Mouse (Mus musculus) midbrain, embryonic 16.5 days (tissue): ENCODE data around the gene Als2cr12. TPM values are rescaled to one million over a fixed set of nuclear protein-coding genes. Genes with fewer than 3 reads are reported as not detected.
"Not testable (repeated sequence)": the region's sequence is repeated elsewhere in the genome, so short reads cannot be mapped to it uniquely, and the experiment has no call there.

Experiments
- ATAC-seq: fragments of 200-750 bp; cut with Nextera tagmentation; 2 replicates; pipeline ENCODE4 v1.8.0; 2017; ENCODE audit warnings: moderate TSS enrichment
- H3K27ac ChIP-seq: fragments of 300-500 bp; sonication (generic); 2 replicates; pipeline ENCODE4 v1.5.1; 2014; ENCODE audit warnings: mild to moderate bottlenecking, low read length, mixed read lengths
- H3K27me3 ChIP-seq: fragments of 300-500 bp; sonication (generic); 2 replicates; pipeline ENCODE4 v1.6.1; 2014; ENCODE audit warnings: low read depth, low read length, mixed read lengths; ENCODE audit not compliant: control insufficient read depth, insufficient read depth
- H3K36me3 ChIP-seq: fragments of 300-500 bp; sonication (generic); 2 replicates; pipeline ENCODE4 v1.6.1; 2014; ENCODE audit warnings: mild to moderate bottlenecking, low read length, moderate library complexity, mixed read lengths; ENCODE audit not compliant: control insufficient read depth, insufficient read depth
- H3K4me1 ChIP-seq: fragments of 300-500 bp; sonication (generic); 2 replicates; pipeline ENCODE4 v1.6.1; 2014; ENCODE audit warnings: mild to moderate bottlenecking, low read length, mixed read lengths; ENCODE audit not compliant: control insufficient read depth, insufficient read depth
- H3K4me2 ChIP-seq: fragments of 300-500 bp; sonication (generic); 2 replicates; pipeline ENCODE4 v1.6.1; 2014; ENCODE audit warnings: mild to moderate bottlenecking, low read length, mixed read lengths
- H3K4me3 ChIP-seq: fragments of 300-500 bp; sonication (generic); 2 replicates; pipeline ENCODE4 v1.5.1; 2014; ENCODE audit warnings: low read depth, mild to moderate bottlenecking, low read length, moderate library complexity, mixed read lengths
- H3K9ac ChIP-seq: fragments of 300-500 bp; sonication (generic); 2 replicates; pipeline ENCODE4 v1.6.1; 2014; ENCODE audit warnings: low read depth, low read length, mixed read lengths
- H3K9me3 ChIP-seq: fragments of 300-500 bp; sonication (generic); replicated peaks from 2 replicates; pipeline ENCODE4 v1.6.1; 2014; ENCODE audit warnings: mild to moderate bottlenecking, low read length, mixed read lengths; ENCODE audit not compliant: control insufficient read depth, poor library complexity, severe bottlenecking
- WGBS: fragments of 180-500 bp; shearing (Covaris S2); extraction: QIAGEN DNeasy Blood & Tissue Kit; methylation state at CpG from one replicate; pipeline ENCODE4 v1.1.7; 2014; 5-methylcytosine and 5-hydroxymethylcytosine counted together
- polyA plus RNA-seq: library from polyadenylated mRNA; unstranded; fragments of >200 nt; fragmentation: Nextera tagmentation; extraction: Ambion mirVana; gene quantifications from 2 replicates; pipeline ENCODE4 v1.2.1, GENCODE M21; 2015

Als2cr12 gene
- polyA plus RNA-seq, 1 experiment from 2014 or later, result not detected

DNA sequence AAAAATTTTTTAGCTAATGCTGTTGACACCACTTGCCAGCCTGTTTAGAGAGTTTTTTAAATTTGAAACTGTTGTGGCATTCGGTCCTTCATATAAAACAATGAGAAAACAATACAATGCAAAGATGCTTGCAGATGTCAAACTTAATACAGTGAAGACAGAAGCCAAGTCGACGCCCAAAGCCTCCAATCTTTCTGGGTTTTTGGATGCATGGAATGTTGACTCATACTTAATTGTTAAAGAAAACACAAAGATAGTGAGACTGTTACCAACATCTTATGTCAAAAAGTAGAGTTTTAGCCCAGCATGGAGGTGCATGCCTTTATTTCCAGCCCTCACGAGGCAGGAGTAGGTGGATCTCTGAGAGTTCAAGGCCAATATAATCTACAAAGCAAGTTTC lies 3.0 kb upstream of the Als2cr12 start:
- H3K27ac ChIP-seq, result no peak overlapping the region
- WGBS, result 86% methylated on average over 4 of the region's 4 CpGs
- no peaks in the 10 kb centered on the region for H3K27me3 ChIP-seq
- no peak overlapping the region for H3K4me3 ChIP-seq
- H3K36me3 ChIP-seq, result no peaks in the 10 kb centered on the region
- H3K9ac ChIP-seq, result no peak overlapping the region
- ATAC-seq, result no peak
- H3K4me1 ChIP-seq, result no peaks in the 10 kb centered on the region
- no peaks in the 10 kb centered on the region for H3K9me3 ChIP-seq
- H3K4me2 ChIP-seq, result no peak overlapping the region

DNA sequence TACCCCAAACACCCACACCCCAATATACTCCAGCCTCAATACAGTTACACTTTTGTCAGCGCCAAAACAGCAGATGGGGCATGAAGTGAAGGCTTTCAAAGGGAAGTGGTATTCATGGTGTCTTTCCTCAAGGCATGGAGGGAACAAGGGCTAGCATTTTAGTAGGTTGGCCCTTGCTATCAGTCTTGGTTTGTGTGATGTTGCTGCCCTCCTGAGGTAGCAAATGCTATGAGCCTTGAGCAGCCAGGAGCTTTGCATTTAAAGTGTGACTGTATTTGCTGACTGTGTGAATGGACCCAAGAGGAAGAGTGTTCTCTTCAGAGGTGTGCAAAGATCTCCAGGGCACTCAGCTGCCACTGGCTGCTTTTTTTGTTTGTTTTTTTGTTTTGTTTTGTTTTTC lies 1.8 kb upstream of the Als2cr12 start:
- not testable (repeated sequence) for H3K27ac ChIP-seq, H3K9ac ChIP-seq, H3K4me3 ChIP-seq, H3K27me3 ChIP-seq, H3K9me3 ChIP-seq, H3K4me1 ChIP-seq, H3K4me2 ChIP-seq, H3K36me3 ChIP-seq
- ATAC-seq, result peak; percentile 67; the same call in 1 of the 2 replicates
- 66% methylated on average over 1 of the region's 1 CpGs for WGBS

DNA sequence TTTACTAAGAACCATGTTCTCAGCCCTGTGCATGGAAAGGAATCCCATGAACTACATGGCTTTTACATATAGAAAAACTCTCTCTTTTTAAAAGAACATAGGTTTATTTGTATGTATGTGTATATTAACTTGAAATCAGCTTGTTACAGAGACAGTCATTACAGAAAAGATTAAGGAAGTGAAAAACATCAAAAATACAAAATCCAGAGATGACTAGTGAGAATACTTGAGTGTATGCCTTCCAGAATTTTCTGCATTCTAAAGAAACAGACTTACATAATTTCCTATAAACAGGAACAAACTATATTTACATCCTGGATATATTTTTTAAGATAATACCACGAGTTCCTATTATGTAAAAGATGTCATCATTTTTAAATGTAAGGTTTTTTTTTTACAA lies 2.1 kb downstream of the Als2cr12 start:
- Histone ChIP-seq H3K4me1 (no peaks in the 10 kb centered on the region), H3K4me2 (no peak overlapping the region), H3K4me3 (no peak overlapping the region), H3K9me3 (no peaks in the 10 kb centered on the region), H3K27ac (no peak overlapping the region), H3K27me3 (no peaks in the 10 kb centered on the region), H3K36me3 (no peaks in the 10 kb centered on the region), H3K9ac (no peak overlapping the region)
- ATAC-seq, result no peak
- 86% methylated on average over 1 of the region's 1 CpGs for WGBS

DNA sequence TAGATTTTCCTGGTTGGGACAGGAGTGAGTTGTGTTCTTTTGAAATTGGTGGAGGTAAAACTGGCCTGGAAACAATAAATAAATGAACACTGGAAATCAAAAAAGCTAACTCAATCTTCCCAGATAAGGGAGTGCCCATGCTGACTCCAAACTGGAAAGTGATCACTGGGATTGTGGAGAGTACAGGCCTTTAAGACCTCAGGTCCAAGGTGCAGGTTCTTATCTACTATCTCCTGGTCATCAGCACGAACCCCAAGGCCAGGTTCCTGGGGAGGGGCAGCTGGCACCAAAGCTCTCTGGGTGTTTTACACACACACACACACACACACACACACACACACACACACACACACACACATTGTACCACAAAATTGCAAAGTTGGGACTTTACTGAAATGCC lies 4.1 kb downstream of the Als2cr12 start:
- not testable (repeated sequence) for H3K4me3 ChIP-seq, H3K4me1 ChIP-seq

DNA sequence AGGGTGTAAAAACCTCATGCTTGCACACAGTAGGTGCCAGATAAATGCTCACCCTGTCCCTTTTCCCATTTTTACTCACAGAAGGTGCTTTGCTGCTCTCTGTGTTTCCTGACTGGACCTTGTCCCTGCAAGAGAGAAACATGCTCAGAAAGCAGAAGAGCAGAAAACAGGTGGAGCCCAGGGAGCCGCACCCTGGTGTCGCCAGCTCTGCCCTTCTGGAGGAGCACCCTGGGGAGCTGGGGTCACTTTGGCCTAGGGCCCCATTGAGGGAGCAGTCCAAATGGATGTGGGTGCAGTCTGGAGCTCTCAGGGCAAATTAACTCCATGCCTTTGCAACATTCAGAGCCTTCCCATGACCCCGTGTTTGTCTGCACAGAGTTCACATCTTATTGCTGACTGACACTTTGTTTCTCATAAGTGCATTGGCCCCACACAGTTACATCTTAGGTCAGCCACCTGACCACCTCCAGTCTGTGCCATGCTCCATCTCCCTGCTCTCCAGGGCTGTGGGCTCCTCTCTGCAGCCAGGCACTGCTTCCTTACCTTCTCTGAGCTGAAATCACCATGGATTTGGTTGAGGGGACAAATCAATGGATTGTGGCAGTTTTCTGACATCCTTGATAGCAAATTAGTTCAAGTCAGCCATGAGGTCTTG lies 4.8 kb downstream of the Als2cr12 start:
- not testable (repeated sequence) for H3K36me3 ChIP-seq, H3K4me1 ChIP-seq, H3K4me3 ChIP-seq, H3K9ac ChIP-seq, ATAC-seq, H3K27me3 ChIP-seq, H3K4me2 ChIP-seq, H3K27ac ChIP-seq, H3K9me3 ChIP-seq
- 73% methylated on average over 2 of the region's 3 CpGs for whole genome bisulfite sequencing

More for the DNA sequence above, 4.1 kb downstream of the Als2cr12 start:
- H3K9me3 ChIP-seq, H3K4me2 ChIP-seq, H3K36me3 ChIP-seq, H3K27ac ChIP-seq, H3K27me3 ChIP-seq, ATAC-seq, H3K9ac ChIP-seq: not testable (repeated sequence)
- 50% methylated on average over 1 of the region's 1 CpGs for WGBS

DNA sequence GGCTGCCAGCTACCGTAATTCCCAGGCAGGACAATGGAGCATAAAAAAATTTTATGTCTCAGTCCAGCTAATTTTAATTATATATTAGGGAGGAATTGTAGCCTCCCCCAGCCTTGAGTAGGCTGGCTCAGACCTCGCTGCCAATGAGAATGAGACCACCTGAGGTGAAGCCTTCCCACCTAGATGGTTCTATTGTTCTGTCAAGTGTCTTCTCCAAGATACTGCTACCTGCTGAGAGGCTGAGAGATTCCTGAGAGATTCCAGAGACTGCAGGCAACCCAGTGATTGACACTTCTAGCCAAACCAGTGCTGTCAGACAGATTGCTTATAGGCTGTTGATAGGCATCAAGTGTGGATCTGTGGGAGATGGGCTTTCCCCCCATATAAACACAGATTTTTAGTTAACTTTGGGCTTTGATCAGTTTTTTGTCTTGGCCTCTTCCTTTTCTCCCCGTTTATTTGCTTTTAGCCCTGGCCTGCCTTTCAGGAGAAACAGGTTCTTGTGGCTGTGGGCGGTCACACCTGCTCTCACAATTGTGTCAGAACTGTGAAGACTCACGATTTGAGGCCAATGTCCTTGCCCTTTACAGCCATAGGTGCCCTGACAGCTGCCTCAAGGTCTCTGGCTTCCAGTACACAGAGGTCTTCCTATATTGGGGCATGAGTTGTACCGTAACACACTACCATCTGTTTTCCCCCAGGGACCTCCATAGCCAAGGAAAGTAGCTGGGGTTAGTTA lies 5.6 kb downstream of the Als2cr12 start:
- 71% methylated on average over 6 of the region's 6 CpGs for WGBS
- Histone ChIP-seq H3K9ac (no peak overlapping the region), H3K9me3 (no peaks in the 10 kb centered on the region)

DNA sequence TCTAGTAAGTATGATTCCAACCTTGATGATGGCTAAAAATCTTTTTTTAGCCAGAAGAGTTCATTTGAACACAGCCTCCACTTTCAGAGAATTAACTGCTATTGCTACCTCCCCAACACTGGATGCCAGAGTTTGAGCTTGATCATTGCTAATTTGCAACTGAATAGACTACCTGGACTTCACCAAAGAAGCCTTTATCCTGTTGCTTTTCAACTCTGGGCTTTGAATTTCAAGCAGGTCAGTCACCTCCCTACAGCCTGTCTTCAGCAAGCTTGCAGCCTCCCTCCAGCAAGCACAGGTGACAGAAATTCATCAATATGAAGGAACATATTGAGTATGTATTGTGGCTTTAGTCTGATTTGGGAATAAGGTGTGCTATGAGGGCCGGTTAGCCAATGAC lies 6.4 kb downstream of the Als2cr12 start:
- Histone ChIP-seq H3K9me3 (no peaks in the 10 kb centered on the region), H3K4me3 (no peak overlapping the region), H3K27me3 (no peaks in the 10 kb centered on the region), H3K27ac (no peak overlapping the region), H3K4me1 (no peaks in the 10 kb centered on the region), H3K4me2 (no peak overlapping the region), H3K36me3 (no peaks in the 10 kb centered on the region), H3K9ac (no peak overlapping the region)
- 91% methylated on average over 1 of the region's 1 CpGs for WGBS
- ATAC-seq, result no peak

More for the DNA sequence above, 5.6 kb downstream of the Als2cr12 start:
- no peak for ATAC-seq
- Histone ChIP-seq H3K4me1 (no peaks in the 10 kb centered on the region), H3K27ac (no peak overlapping the region), H3K4me2 (no peak overlapping the region), H3K27me3 (no peaks in the 10 kb centered on the region), H3K36me3 (no peaks in the 10 kb centered on the region), H3K4me3 (no peak overlapping the region)

DNA sequence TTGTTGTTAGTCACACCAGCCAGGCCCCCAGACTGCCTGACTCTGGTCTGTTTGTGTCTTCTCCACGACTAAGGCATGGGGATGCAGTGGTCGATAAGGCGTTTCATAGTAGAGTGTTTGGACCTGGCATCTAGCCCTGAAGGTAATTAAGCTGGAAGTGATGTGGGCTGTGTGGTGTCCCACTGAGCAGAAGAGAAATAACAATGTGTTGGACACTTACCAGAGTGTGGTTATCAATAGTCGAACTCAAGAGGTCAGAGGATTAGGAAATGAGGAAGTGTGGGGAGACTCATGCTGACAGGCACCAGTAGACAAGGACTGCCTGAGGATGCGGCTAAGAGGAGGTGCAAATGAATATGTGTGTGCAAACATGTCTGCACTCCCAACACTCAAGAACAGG lies 17.4 kb downstream of the Als2cr12 start:
- H3K4me2 ChIP-seq, H3K36me3 ChIP-seq, H3K9me3 ChIP-seq, ATAC-seq, H3K4me1 ChIP-seq, H3K4me3 ChIP-seq, H3K27ac ChIP-seq, H3K9ac ChIP-seq, H3K27me3 ChIP-seq: not testable (repeated sequence)
- 74% methylated on average over 5 of the region's 5 CpGs for WGBS

DNA sequence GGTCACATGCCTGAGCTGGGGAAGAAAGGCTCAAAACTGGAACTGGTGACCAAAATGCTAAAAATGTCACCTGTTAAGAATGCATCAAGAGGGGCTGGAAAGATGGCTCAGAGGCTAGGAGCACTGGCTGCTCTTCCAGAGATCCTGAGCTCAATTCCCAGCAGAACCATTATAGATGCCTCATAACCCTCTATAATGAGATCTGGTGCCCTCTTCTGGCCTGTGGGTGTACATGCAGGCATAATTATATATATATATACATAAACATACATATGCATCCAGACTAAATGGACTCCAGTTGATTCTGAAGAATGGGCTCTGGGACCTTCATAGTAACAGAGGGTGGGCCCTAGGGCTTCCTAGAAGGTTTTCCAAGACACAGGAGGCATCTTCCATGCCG lies 18.2 kb downstream of the Als2cr12 start:
- Histone ChIP-seq H3K9ac (no peak overlapping the region), H3K36me3 (no peaks in the 10 kb centered on the region), H3K27ac (no peak overlapping the region), H3K4me2 (no peak overlapping the region), H3K27me3 (no peaks in the 10 kb centered on the region), H3K9me3 (no peaks in the 10 kb centered on the region), H3K4me1 (no peaks in the 10 kb centered on the region), H3K4me3 (no peak overlapping the region)
- WGBS, result 100% methylated on average over 1 of the region's 1 CpGs
- ATAC-seq, result no peak
